Mouse (Mus musculus): ENCODE results near the gene Gm4922.

DNA sequence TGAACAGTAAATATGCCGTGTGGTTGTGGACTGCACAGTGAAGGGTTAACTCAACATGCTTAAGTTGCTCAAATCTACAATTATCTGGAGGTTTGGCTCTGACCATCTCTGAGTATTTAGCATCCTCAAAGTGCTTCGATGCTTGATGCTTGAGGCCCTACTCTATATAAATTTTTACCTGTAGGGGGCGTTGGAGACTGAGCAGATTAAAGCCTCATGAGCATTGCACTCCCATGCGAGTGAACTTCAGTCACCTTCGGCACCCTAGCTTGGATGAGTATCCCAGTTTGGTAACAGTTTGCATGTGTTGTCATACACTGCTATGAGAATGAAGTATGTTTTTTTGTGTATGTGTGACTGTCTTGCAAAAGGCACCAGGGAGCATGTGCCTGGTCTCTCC, 16.7 kb downstream of the Gm4922 start:
- TF ChIP-seq MAX (IDR thresholded peaks at IDR 0.05) (no peak), CTCF (IDR thresholded peaks at IDR 0.05; ENCODE audit: control insufficient read depth, insufficient read depth, insufficient read length) (no peak), CEBPB (IDR thresholded peaks at IDR 0.05; ENCODE audit: low read depth) (no peak)

Measured in C2C12 (cell line).